Mouse (Mus musculus): ENCODE measurements around the gene Doxl2. TPM values are rescaled to one million over a fixed set of nuclear protein-coding genes. Genes with fewer than 3 reads are reported as not detected.

Doxl2 gene
- polyA plus RNA-seq, 1 experiment from 2014 or later: not detected

- Histone ChIP-seq H3K9ac (replicated peaks; ENCODE audit: low read depth, low read length) (no peak overlapping the region), H3K4me2 (replicated peaks; ENCODE audit: low read depth, low read length) (no peak overlapping the region), H3K4me3 (ENCODE audit: low read depth, low read length) (no peak overlapping the region), H3K9me3 (ENCODE audit: control insufficient read depth, low read depth, low read length) (no peaks in the 10 kb centered on the region), H3K27me3 (ENCODE audit: control insufficient read depth, insufficient read depth, low read length) (no peaks in the 10 kb centered on the region), H3K27ac (ENCODE audit: low read length) (no peak overlapping the region), H3K36me3 (ENCODE audit: control insufficient read depth, insufficient read depth, low read length) (no peaks in the 10 kb centered on the region), H3K4me1 (ENCODE audit: control insufficient read depth, insufficient read depth, low read length) (peaks cover 8% of the 10 kb centered on the region; the same call in 1 of the 2 replicates)
- WGBS: 74% methylated on average over 4 of the region's 4 CpGs
- ATAC-seq (ENCODE audit: insufficient number of reproducible peaks, insufficient read depth, low FRiP score, low read depth): no peak
These were observed 38.3 kb downstream of the Doxl2 start for GRCm38 (mm10) chr6:49013023-49013422.

- peaks cover 4% of the 10 kb centered on the region; the same call in 1 of the 2 replicates for H3K4me1 ChIP-seq (ENCODE audit: control insufficient read depth, insufficient read depth, low read length)
- no peak overlapping the region for H3K27ac ChIP-seq (ENCODE audit: low read length)
- H3K36me3 ChIP-seq (ENCODE audit: control insufficient read depth, insufficient read depth, low read length): no peaks in the 10 kb centered on the region
- no peaks in the 10 kb centered on the region for H3K9me3 ChIP-seq (ENCODE audit: control insufficient read depth, low read depth, low read length)
- no peaks in the 10 kb centered on the region for H3K27me3 ChIP-seq (ENCODE audit: control insufficient read depth, insufficient read depth, low read length)
- whole genome bisulfite sequencing: 82% methylated on average over 3 of the region's 3 CpGs
- H3K4me3 ChIP-seq (ENCODE audit: low read depth, low read length): no peak overlapping the region
- no peak for ATAC-seq (ENCODE audit: insufficient number of reproducible peaks, insufficient read depth, low FRiP score, low read depth)
- no peak overlapping the region for H3K4me2 ChIP-seq (replicated peaks; ENCODE audit: low read depth, low read length)
- H3K9ac ChIP-seq (replicated peaks; ENCODE audit: low read depth, low read length): no peak overlapping the region
These were observed 38.7 kb downstream of the Doxl2 start for GRCm38 (mm10) chr6:49013458-49013857.

GRCm38 (mm10) chr6:49017150-49017549 is 42.4 kb downstream of the Doxl2 start:
- ATAC-seq (ENCODE audit: insufficient number of reproducible peaks, insufficient read depth, low FRiP score, low read depth): no peak
- H3K36me3 ChIP-seq (ENCODE audit: control insufficient read depth, insufficient read depth, low read length): no peaks in the 10 kb centered on the region
- H3K4me3 ChIP-seq (ENCODE audit: low read depth, low read length): no peak overlapping the region
- 46% methylated on average over 12 of the region's 12 CpGs for WGBS
- H3K9ac ChIP-seq (replicated peaks; ENCODE audit: low read depth, low read length): no peak overlapping the region
- H3K9me3 ChIP-seq (ENCODE audit: control insufficient read depth, low read depth, low read length): no peaks in the 10 kb centered on the region
- H3K27me3 ChIP-seq (ENCODE audit: control insufficient read depth, insufficient read depth, low read length): no peaks in the 10 kb centered on the region
- H3K4me2 ChIP-seq (replicated peaks; ENCODE audit: low read depth, low read length): no peak overlapping the region
- H3K27ac ChIP-seq (ENCODE audit: low read length): no peak overlapping the region
- no peaks in the 10 kb centered on the region for H3K4me1 ChIP-seq (ENCODE audit: control insufficient read depth, insufficient read depth, low read length)

- no peak for ATAC-seq (ENCODE audit: insufficient number of reproducible peaks, insufficient read depth, low FRiP score, low read depth)
- Histone ChIP-seq H3K9me3 (ENCODE audit: control insufficient read depth, low read depth, low read length) (no peaks in the 10 kb centered on the region), H3K27me3 (ENCODE audit: control insufficient read depth, insufficient read depth, low read length) (no peaks in the 10 kb centered on the region), H3K9ac (replicated peaks; ENCODE audit: low read depth, low read length) (no peak overlapping the region), H3K36me3 (ENCODE audit: control insufficient read depth, insufficient read depth, low read length) (no peaks in the 10 kb centered on the region), H3K4me2 (replicated peaks; ENCODE audit: low read depth, low read length) (no peak overlapping the region), H3K4me1 (ENCODE audit: control insufficient read depth, insufficient read depth, low read length) (no peaks in the 10 kb centered on the region), H3K27ac (ENCODE audit: low read length) (no peak overlapping the region), H3K4me3 (ENCODE audit: low read depth, low read length) (no peak overlapping the region)
- WGBS: 93% methylated on average over 1 of the region's 1 CpGs
These were observed 44.6 kb downstream of the Doxl2 start for GRCm38 (mm10) chr6:49019341-49019740.

- H3K9ac ChIP-seq (replicated peaks; ENCODE audit: low read depth, low read length): no peak overlapping the region
- ATAC-seq (ENCODE audit: insufficient number of reproducible peaks, insufficient read depth, low FRiP score, low read depth): no peak
- no peak overlapping the region for H3K4me2 ChIP-seq (replicated peaks; ENCODE audit: low read depth, low read length)
- no peaks in the 10 kb centered on the region for H3K36me3 ChIP-seq (ENCODE audit: control insufficient read depth, insufficient read depth, low read length)
- H3K4me3 ChIP-seq (ENCODE audit: low read depth, low read length): no peak overlapping the region
- H3K27ac ChIP-seq (ENCODE audit: low read length): no peak overlapping the region
- H3K27me3 ChIP-seq (ENCODE audit: control insufficient read depth, insufficient read depth, low read length): no peaks in the 10 kb centered on the region
- no peaks in the 10 kb centered on the region for H3K4me1 ChIP-seq (ENCODE audit: control insufficient read depth, insufficient read depth, low read length)
- H3K9me3 ChIP-seq (ENCODE audit: control insufficient read depth, low read depth, low read length): no peaks in the 10 kb centered on the region
- 83% methylated on average over 14 of the region's 14 CpGs for WGBS
These were observed 46.6 kb downstream of the Doxl2 start for GRCm38 (mm10) chr6:49021141-49022012.

GRCm38 (mm10) chr6:49022384-49022783 is 47.6 kb downstream of the Doxl2 start:
- Histone ChIP-seq H3K36me3 (ENCODE audit: control insufficient read depth, insufficient read depth, low read length) (no peaks in the 10 kb centered on the region), H3K4me3 (ENCODE audit: low read depth, low read length) (no peak overlapping the region), H3K27me3 (ENCODE audit: control insufficient read depth, insufficient read depth, low read length) (no peaks in the 10 kb centered on the region), H3K9me3 (ENCODE audit: control insufficient read depth, low read depth, low read length) (no peaks in the 10 kb centered on the region), H3K9ac (replicated peaks; ENCODE audit: low read depth, low read length) (no peak overlapping the region), H3K4me2 (replicated peaks; ENCODE audit: low read depth, low read length) (no peak overlapping the region), H3K4me1 (ENCODE audit: control insufficient read depth, insufficient read depth, low read length) (no peaks in the 10 kb centered on the region), H3K27ac (ENCODE audit: low read length) (no peak overlapping the region)
- no peak for ATAC-seq (ENCODE audit: insufficient number of reproducible peaks, insufficient read depth, low FRiP score, low read depth)
- 81% methylated on average over 2 of the region's 2 CpGs for WGBS

- no peak for ATAC-seq (ENCODE audit: insufficient number of reproducible peaks, insufficient read depth, low FRiP score, low read depth)
- Histone ChIP-seq H3K27me3 (ENCODE audit: control insufficient read depth, insufficient read depth, low read length) (no peaks in the 10 kb centered on the region), H3K36me3 (ENCODE audit: control insufficient read depth, insufficient read depth, low read length) (no peaks in the 10 kb centered on the region), H3K9ac (replicated peaks; ENCODE audit: low read depth, low read length) (no peak overlapping the region), H3K4me3 (ENCODE audit: low read depth, low read length) (no peak overlapping the region), H3K4me2 (replicated peaks; ENCODE audit: low read depth, low read length) (no peak overlapping the region), H3K4me1 (ENCODE audit: control insufficient read depth, insufficient read depth, low read length) (peaks cover 1% of the 10 kb centered on the region; the same call in 1 of the 2 replicates), H3K9me3 (ENCODE audit: control insufficient read depth, low read depth, low read length) (no peaks in the 10 kb centered on the region), H3K27ac (ENCODE audit: low read length) (no peak overlapping the region)
- WGBS: 79% methylated on average over 10 of the region's 10 CpGs
These were observed 48.6 kb downstream of the Doxl2 start for GRCm38 (mm10) chr6:49023315-49023714.

GRCm38 (mm10) chr6:49025290-49025689 is 50.5 kb downstream of the Doxl2 start:
- H3K4me3 ChIP-seq (ENCODE audit: low read depth, low read length): no peak overlapping the region
- H3K4me1 ChIP-seq (ENCODE audit: control insufficient read depth, insufficient read depth, low read length): peaks cover 2% of the 10 kb centered on the region; the same call in 1 of the 2 replicates
- no peak overlapping the region for H3K9ac ChIP-seq (replicated peaks; ENCODE audit: low read depth, low read length)
- H3K36me3 ChIP-seq (ENCODE audit: control insufficient read depth, insufficient read depth, low read length): no peaks in the 10 kb centered on the region
- H3K4me2 ChIP-seq (replicated peaks; ENCODE audit: low read depth, low read length): no peak overlapping the region
- no peaks in the 10 kb centered on the region for H3K9me3 ChIP-seq (ENCODE audit: control insufficient read depth, low read depth, low read length)
- no peak overlapping the region for H3K27ac ChIP-seq (ENCODE audit: low read length)
- no peaks in the 10 kb centered on the region for H3K27me3 ChIP-seq (ENCODE audit: control insufficient read depth, insufficient read depth, low read length)
- no peak for ATAC-seq (ENCODE audit: insufficient number of reproducible peaks, insufficient read depth, low FRiP score, low read depth)
- 77% methylated on average over 7 of the region's 7 CpGs for WGBS
